Mouse (Mus musculus) cerebellum, adult 18-20 months (tissue): ENCODE results near the gene Mllt6.
A peak's percentile ranks its signal among the peaks of the same experiment; 100 is the strongest.

Source experiments
- DNase-seq, 2 experiments: peaks; one replicate each; pipeline ENCODE4 v3.0.0; 2021

Gene Mllt6

GRCm38 (mm10) chr11:97669268-97669667, 6.1 kb downstream of the Mllt6 start:
- peak in 1 of 2 experiments; percentile 20 for DNase-seq

- DNase-seq = peak in 1 of 2 experiments; percentile 48
These were observed 6.6 kb downstream of the Mllt6 start for GRCm38 (mm10) chr11:97669829-97670228.

- DNase-seq = peak in 1 of 2 experiments; percentile 10
These were observed 7.3 kb downstream of the Mllt6 start for GRCm38 (mm10) chr11:97670234-97671176.

GRCm38 (mm10) chr11:97671177-97671527, 7.9 kb downstream of the Mllt6 start:
- no peak for DNase-seq

GRCm38 (mm10) chr11:97673148-97673547, 9.9 kb downstream of the Mllt6 start:
- DNase-seq = no peak

GRCm38 (mm10) chr11:97676050-97676754, 13.0 kb downstream of the Mllt6 start:
- DNase-seq = no peak

- no peak for DNase-seq
These were observed 14.2 kb downstream of the Mllt6 start for GRCm38 (mm10) chr11:97677381-97677780.

GRCm38 (mm10) chr11:97677842-97678241, 14.6 kb downstream of the Mllt6 start:
- no peak for DNase-seq

- no peak for DNase-seq
These were observed 15.1 kb downstream of the Mllt6 start for GRCm38 (mm10) chr11:97678301-97678700.

GRCm38 (mm10) chr11:97680430-97680829, 17.2 kb downstream of the Mllt6 start:
- no peak for DNase-seq

- no peak for DNase-seq
These were observed 19.4 kb downstream of the Mllt6 start for GRCm38 (mm10) chr11:97682504-97683055.

- DNase-seq = no peak
These were observed 21.0 kb downstream of the Mllt6 start for GRCm38 (mm10) chr11:97684063-97684680.

- no peak for DNase-seq
These were observed 21.6 kb downstream of the Mllt6 start for GRCm38 (mm10) chr11:97684766-97685165.

- DNase-seq = peak; percentile 94 to 96
These were observed 22.6 kb downstream of the Mllt6 start, which contains the start of gene Cisd3 for GRCm38 (mm10) chr11:97685613-97686321. Gene Cisd3 (plus strand): TSS chr11:97685826.

GRCm38 (mm10) chr11:97686322-97686908, 23.2 kb downstream of the Mllt6 start:
- no peak for DNase-seq

- DNase-seq = no peak
These were observed 23.8 kb downstream of the Mllt6 start for GRCm38 (mm10) chr11:97687061-97687460.

- peak; percentile 48 to 71 for DNase-seq
These were observed 26.6 kb downstream of the Mllt6 start for GRCm38 (mm10) chr11:97689861-97690260.

GRCm38 (mm10) chr11:97694435-97694834, 31.2 kb downstream of the Mllt6 start:
- DNase-seq = no peak

GRCm38 (mm10) chr11:97694921-97695711, 31.9 kb downstream of the Mllt6 start:
- peak in 1 of 2 experiments; percentile 40 for DNase-seq

GRCm38 (mm10) chr11:97695712-97696401, 32.6 kb downstream of the Mllt6 start:
- no peak for DNase-seq
